9 mouse cellular contexts compared by ENCODE assay signal in the genomic region with DNA sequence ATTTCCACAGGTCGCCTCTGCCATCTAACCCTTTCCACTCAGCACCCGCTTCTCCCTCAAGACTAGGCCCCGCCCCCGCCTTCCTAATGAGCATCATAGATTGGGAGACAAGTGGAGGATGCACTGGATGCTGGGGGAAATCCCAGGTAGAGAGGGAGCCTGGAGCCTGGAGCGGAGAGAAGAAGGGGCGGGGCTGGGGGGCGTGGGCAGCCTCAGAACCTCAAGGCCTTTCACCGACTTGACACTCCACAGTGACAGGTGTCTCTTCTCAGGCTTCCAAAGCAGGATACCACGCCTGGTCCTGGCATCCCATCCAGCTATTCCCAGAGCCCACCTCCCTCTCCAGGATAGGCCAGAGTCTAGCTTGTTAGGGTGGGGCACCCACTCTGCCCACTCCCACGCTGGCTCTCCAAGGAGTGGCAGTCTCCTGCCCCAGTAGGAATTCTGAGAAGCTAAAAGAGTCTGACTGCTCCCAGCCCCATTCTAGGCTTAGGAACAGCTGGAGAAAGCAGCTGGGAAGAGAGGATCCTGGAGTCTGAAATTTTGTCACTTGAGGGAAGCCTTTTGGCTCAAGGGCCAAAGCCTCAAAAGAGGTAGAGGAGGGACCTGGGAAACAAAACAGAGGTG. TPM values are rescaled to one million over a fixed set of nuclear protein-coding genes. Genes with fewer than 3 reads are reported as not detected.
DNase-seq lines count a peak whose midpoint lies in the region; ATAC-seq and TF ChIP-seq lines count a peak whose summit lies in the region.
"Had no signal": no experiment of that assay in that cellular context is flagged by ENCODE, and none has a peak within 500 bp of the region (broad histone marks: within the 10 kb centered on the region; RNA-seq: fewer than 3 reads in every experiment).

No protein-coding gene starts in this region.

- no peaks in the 10 kb centered on the region; the same call in 1 of the 2 replicates for H3K27me3 ChIP-seq in kidney, embryonic 15.5 days
- H3K27me3 ChIP-seq in heart, embryonic 12.5 days (replicated peaks) = no peaks in the 10 kb centered on the region; the same call in 1 of the 2 replicates
- peaks cover 24% of the 10 kb centered on the region for H3K27me3 ChIP-seq in limb, embryonic 12.5 days

- 12% methylated on average over 10 of the region's 10 CpGs for WGBS in kidney, embryonic 15.5 days
- 16% methylated on average over 9 of the region's 10 CpGs for WGBS in heart, embryonic 12.5 days
- 13% methylated on average over 10 of the region's 10 CpGs for WGBS in limb, embryonic 12.5 days
- WGBS in olfactory bulb, adult 2 months = 13% methylated on average over 10 of the region's 10 CpGs

- peak overlapping the region; percentile 90 for H3K4me2 ChIP-seq in kidney, embryonic 15.5 days
- peak overlapping the region; percentile 79 for H3K4me2 ChIP-seq in heart, embryonic 12.5 days
- H3K4me2 ChIP-seq in limb, embryonic 12.5 days = peak overlapping the region; percentile 93

- H3K9me3 ChIP-seq in kidney, embryonic 15.5 days (replicated peaks) = no peaks in the 10 kb centered on the region
- no peaks in the 10 kb centered on the region for H3K9me3 ChIP-seq in heart, embryonic 12.5 days (replicated peaks)
- H3K9me3 ChIP-seq in limb, embryonic 12.5 days = no peaks in the 10 kb centered on the region
- H3K9me3 ChIP-seq: G1E had no signal

- H3K4me3 ChIP-seq in kidney, embryonic 15.5 days (replicated peaks) = peak overlapping the region; percentile 97
- H3K4me3 ChIP-seq in heart, embryonic 12.5 days = peak overlapping the region; percentile 75
- H3K4me3 ChIP-seq in limb, embryonic 12.5 days (replicated peaks) = peak overlapping the region; percentile 95
- peak overlapping the region; percentile 94 for H3K4me3 ChIP-seq in olfactory bulb, adult 2 months (ENCODE audit: insufficient read depth, low read depth, low read length)

- peaks cover 65% of the 10 kb centered on the region for H3K4me1 ChIP-seq in kidney, embryonic 15.5 days
- peaks cover 52% of the 10 kb centered on the region for H3K4me1 ChIP-seq in heart, embryonic 12.5 days (replicated peaks)
- peaks cover 38% of the 10 kb centered on the region for H3K4me1 ChIP-seq in limb, embryonic 12.5 days (replicated peaks)
- peaks cover 43% of the 10 kb centered on the region for H3K4me1 ChIP-seq in olfactory bulb, adult 2 months (ENCODE audit: control insufficient read depth, insufficient read depth, low read length)

- TF ChIP-seq CTCF in olfactory bulb, adult 2 months (IDR thresholded peaks at IDR 0.05; ENCODE audit: insufficient read depth, low read depth, low read length) = no peak

- peaks cover 34% of the 10 kb centered on the region for H3K36me3 ChIP-seq in kidney, embryonic 15.5 days
- H3K36me3 ChIP-seq in heart, embryonic 12.5 days = peaks cover 30% of the 10 kb centered on the region
- H3K36me3 ChIP-seq in limb, embryonic 12.5 days = peaks cover 36% of the 10 kb centered on the region
- H3K36me3 ChIP-seq: G1E had no signal

- H3K27ac ChIP-seq in kidney, embryonic 15.5 days = peak overlapping the region; percentile 96
- peak overlapping the region; percentile 81 for H3K27ac ChIP-seq in heart, embryonic 12.5 days (ENCODE audit: poor library complexity, severe bottlenecking)
- H3K27ac ChIP-seq in limb, embryonic 12.5 days = peak overlapping the region; percentile 90
- peak overlapping the region; percentile 47; the same call in 1 of the 2 replicates for H3K27ac ChIP-seq in olfactory bulb, adult 2 months (ENCODE audit: insufficient read depth, low read depth, low read length)

- DNase-seq in kidney, postnatal 36 days = no peak
- peak; percentile 33 to 49 for DNase-seq in cerebellum, adult 18-20 months
- no peak for DNase-seq in adrenal gland, postnatal 36 days

- ATAC-seq in kidney, embryonic 15.5 days (replicated peaks; ENCODE audit: low FRiP score) = peak; percentile 55
- peak; percentile 25 for ATAC-seq in heart, embryonic 12.5 days (ENCODE audit: insufficient number of reproducible peaks, low FRiP score)
- no peak for ATAC-seq in limb, embryonic 12.5 days (ENCODE audit: insufficient number of reproducible peaks, insufficient read depth, low FRiP score, low TSS enrichment, low read depth)
- no peak for ATAC-seq in erythroid progenitor cell, adult 5-6 weeks (replicated peaks; ENCODE audit: low FRiP score, poor library complexity, severe bottlenecking)

- TF ChIP-seq POLR2A in olfactory bulb, adult 2 months (IDR thresholded peaks at IDR 0.05; ENCODE audit: insufficient read depth, low read depth, low read length) = no peak

- H3K9ac ChIP-seq in kidney, embryonic 15.5 days = peak overlapping the region; percentile 99
- H3K9ac ChIP-seq in heart, embryonic 12.5 days = 0 out of 2 replicates have a peak overlapping the region, but pooled peaks have one; percentile 17
- H3K9ac ChIP-seq in limb, embryonic 12.5 days (replicated peaks) = peak overlapping the region; percentile 34

RNA-seq across cellular contexts. Expression of a gene that starts 2.1 kb away (rescaled TPM):
- 6.9 and 7.1 TPM in 2 replicates for polyA plus RNA-seq in kidney, embryonic 15.5 days (2015; fragmentation: Nextera tagmentation; extraction: Ambion mirVana)
- polyA plus RNA-seq in heart, embryonic 12.5 days (2016; fragmentation: Nextera tagmentation; extraction: Ambion mirVana) = 4.5 and 5.6 TPM in 2 replicates
- polyA plus RNA-seq in limb, embryonic 12.5 days (2016; fragmentation: Nextera tagmentation; extraction: Ambion mirVana) = 9.7 and 10.7 TPM in 2 replicates
- not detected in 2 replicates for polyA plus RNA-seq in olfactory bulb, adult 2 months (2012; ENCODE audit: insufficient read depth, insufficient read length, low replicate concordance, missing spikeins)
- 1 to 10 TPM; 5.8 to 6.1 TPM for total RNA-seq in adrenal gland, postnatal 36 days (2021)
- not detected in 2 replicates for total RNA-seq in erythroid progenitor cell, adult 5-6 weeks (2015; ENCODE audit: low replicate concordance)
- total RNA-seq in erythroid progenitor cell, adult 5-6 weeks (2017; ENCODE audit: low replicate concordance) = not detected in 2 replicates

RNA-seq across cellular contexts. Expression of a gene that starts 15.3 kb away (rescaled TPM):
- 151 and 172 TPM in 2 replicates for polyA plus RNA-seq in kidney, embryonic 15.5 days (2015; fragmentation: Nextera tagmentation; extraction: Ambion mirVana)
- 189 and 191 TPM in 2 replicates for polyA plus RNA-seq in heart, embryonic 12.5 days (2016; fragmentation: Nextera tagmentation; extraction: Ambion mirVana)
- polyA plus RNA-seq in limb, embryonic 12.5 days (2016; fragmentation: Nextera tagmentation; extraction: Ambion mirVana) = 101 and 106 TPM in 2 replicates
- not detected in 2 replicates for polyA plus RNA-seq in olfactory bulb, adult 2 months (2012; ENCODE audit: insufficient read depth, insufficient read length, low replicate concordance, missing spikeins)
- total RNA-seq in adrenal gland, postnatal 36 days (2021) = 100 to 1,000 TPM; 181 to 214 TPM
- 90.1 and 125 TPM in 2 replicates for total RNA-seq in erythroid progenitor cell, adult 5-6 weeks (2015; ENCODE audit: low replicate concordance)
- total RNA-seq in erythroid progenitor cell, adult 5-6 weeks (2017; ENCODE audit: low replicate concordance) = 38.5 and 49.9 TPM in 2 replicates

RNA-seq across cellular contexts. Expression of a gene that starts 24.5 kb away (rescaled TPM):
- 8.2 and 11.0 TPM in 2 replicates for polyA plus RNA-seq in kidney, embryonic 15.5 days (2015; fragmentation: Nextera tagmentation; extraction: Ambion mirVana)
- polyA plus RNA-seq in heart, embryonic 12.5 days (2016; fragmentation: Nextera tagmentation; extraction: Ambion mirVana) = 16.5 and 22.5 TPM in 2 replicates
- 6.9 and 7.0 TPM in 2 replicates for polyA plus RNA-seq in limb, embryonic 12.5 days (2016; fragmentation: Nextera tagmentation; extraction: Ambion mirVana)
- not detected in 2 replicates for polyA plus RNA-seq in olfactory bulb, adult 2 months (2012; ENCODE audit: insufficient read depth, insufficient read length, low replicate concordance, missing spikeins)
- total RNA-seq in adrenal gland, postnatal 36 days (2021) = 1 to 10 TPM; 3.0 to 4.6 TPM
- total RNA-seq in erythroid progenitor cell, adult 5-6 weeks (2015; ENCODE audit: low replicate concordance) = 4.2 and 15.9 TPM in 2 replicates
- 20.4 and 34.3 TPM in 2 replicates for total RNA-seq in erythroid progenitor cell, adult 5-6 weeks (2017; ENCODE audit: low replicate concordance)

RNA-seq across cellular contexts. Expression of a gene that starts 37.6 kb away (rescaled TPM):
- polyA plus RNA-seq in kidney, embryonic 15.5 days (2015; fragmentation: Nextera tagmentation; extraction: Ambion mirVana) = 271 and 298 TPM in 2 replicates
- polyA plus RNA-seq in heart, embryonic 12.5 days (2016; fragmentation: Nextera tagmentation; extraction: Ambion mirVana) = 253 and 260 TPM in 2 replicates
- 164 and 174 TPM in 2 replicates for polyA plus RNA-seq in limb, embryonic 12.5 days (2016; fragmentation: Nextera tagmentation; extraction: Ambion mirVana)
- polyA plus RNA-seq in olfactory bulb, adult 2 months (2012; ENCODE audit: insufficient read depth, insufficient read length, low replicate concordance, missing spikeins) = not detected in 2 replicates
- total RNA-seq in adrenal gland, postnatal 36 days (2021) = 100 to 1,000 TPM; 453 to 470 TPM
- total RNA-seq in erythroid progenitor cell, adult 5-6 weeks (2015; ENCODE audit: low replicate concordance) = 211 and 271 TPM in 2 replicates
- 78.9 and 80.8 TPM in 2 replicates for total RNA-seq in erythroid progenitor cell, adult 5-6 weeks (2017; ENCODE audit: low replicate concordance)

RNA-seq across cellular contexts. Expression of a gene that starts 52.2 kb away (rescaled TPM):
- polyA plus RNA-seq in kidney, embryonic 15.5 days (2015; fragmentation: Nextera tagmentation; extraction: Ambion mirVana) = 2.5 and 4.9 TPM in 2 replicates
- 1.7 and 1.8 TPM in 2 replicates for polyA plus RNA-seq in heart, embryonic 12.5 days (2016; fragmentation: Nextera tagmentation; extraction: Ambion mirVana)
- polyA plus RNA-seq in limb, embryonic 12.5 days (2016; fragmentation: Nextera tagmentation; extraction: Ambion mirVana) = 1.7 and 2.3 TPM in 2 replicates
- polyA plus RNA-seq in olfactory bulb, adult 2 months (2012; ENCODE audit: insufficient read depth, insufficient read length, low replicate concordance, missing spikeins) = not detected in 2 replicates
- 10 to 100 TPM; 29.1 to 29.6 TPM for total RNA-seq in adrenal gland, postnatal 36 days (2021)
- not detected in 2 replicates for total RNA-seq in erythroid progenitor cell, adult 5-6 weeks (2015; ENCODE audit: low replicate concordance)
- total RNA-seq in erythroid progenitor cell, adult 5-6 weeks (2017; ENCODE audit: low replicate concordance) = not detected in 2 replicates
- polyA plus RNA-seq: G1E had no signal

Comparison
In these comparisons a context has a peak if more than half of its experiments do, and no peak if none do; other contexts are left out.
1. ATAC-seq: peak in kidney, embryonic 15.5 days (single experiment) and heart, embryonic 12.5 days (single experiment); none in limb, embryonic 12.5 days (single experiment) and erythroid progenitor cell, adult 5-6 weeks (single experiment).
2. H3K9ac ChIP-seq: peak in every context shown above with its lines; median percentile 99 in kidney, embryonic 15.5 days; 34 in limb, embryonic 12.5 days; 17 in heart, embryonic 12.5 days.
3. DNase-seq: peak in cerebellum, adult 18-20 months (2 of 2); none in kidney, postnatal 36 days (0 of 2) and adrenal gland, postnatal 36 days (0 of 2).
4. Peak in every context shown above with its lines, with median percentiles within 50 percentile points of each other: H3K27ac ChIP-seq, H3K4me2 ChIP-seq and H3K4me3 ChIP-seq.